Mouse (Mus musculus) megakaryocyte, embryonic 14.5 days (primary cell): ENCODE results near the gene Nrg4. TPM values are rescaled to one million over a fixed set of nuclear protein-coding genes. Genes with fewer than 3 reads are reported as not detected.
A peak's percentile ranks its signal among the peaks of the same experiment; 100 is the strongest.

ENCODE experiments used
- H3K27me3 ChIP-seq: replicated peaks from 2 replicates; pipeline ENCODE3; 2012; ENCODE audit warnings: inconsistent platforms
- H3K36me3 ChIP-seq: replicated peaks from 2 replicates; pipeline ENCODE3; 2012; ENCODE audit warnings: low read length, inconsistent platforms, mixed read lengths
- H3K4me1 ChIP-seq: 2 replicates; pipeline ENCODE4 v1.6.1; 2012; ENCODE audit warnings: inconsistent platforms
- H3K4me3 ChIP-seq: replicated peaks from 2 replicates; pipeline ENCODE3; 2012; ENCODE audit warnings: moderate library complexity, mild to moderate bottlenecking, inconsistent platforms
- H3K9me3 ChIP-seq: 2 replicates; pipeline ENCODE4 v1.6.1; 2012; ENCODE audit warnings: inconsistent platforms
- FLI1 ChIP-seq: IDR thresholded peaks from 2 replicates; pipeline ENCODE4 v1.6.1; 2012; ENCODE audit warnings: low read length, inconsistent platforms, mixed read lengths
- GATA1 ChIP-seq: IDR thresholded peaks from 3 replicates; pipeline ENCODE4 v1.6.1; 2012; ENCODE audit warnings: mixed read lengths, low read length, inconsistent platforms, borderline replicate concordance
- polyA plus RNA-seq: library from polyadenylated mRNA; stranded (reverse); fragments of >175 nt; gene quantifications from 2 replicates; pipeline ENCODE4 v1.2.3, GENCODE M21; 2012; ENCODE audit warnings: low replicate concordance; ENCODE audit not compliant: insufficient read depth

Gene Nrg4
- polyA plus RNA-seq: 0.26 TPM in 1 of 2 replicates, not detected in the other

- no peak for TF ChIP-seq GATA1
- no peak for TF ChIP-seq FLI1
- no peaks in the 10 kb centered on the region for H3K9me3 ChIP-seq
- H3K4me1 ChIP-seq: peaks cover 26% of the 10 kb centered on the region
- peak within 1 kb of the TSS; percentile 95 for H3K4me3 ChIP-seq
- H3K36me3 ChIP-seq: no peaks in the 10 kb centered on the region
- peaks cover 83% of the 10 kb centered on the region for H3K27me3 ChIP-seq
These were observed at the start of gene Nrg4, which contains the start of gene Tmem266 for GRCm38 (mm10) chr9:55326515-55327233. Gene Nrg4, minus strand, starts transcription at chr9:55326844. Gene Tmem266, plus strand, starts transcription at chr9:55326913.

- Histone ChIP-seq H3K27me3 (peaks cover 13% of the 10 kb centered on the region), H3K36me3 (no peaks in the 10 kb centered on the region), H3K4me3 (no peak overlapping the region), H3K9me3 (peaks cover 11% of the 10 kb centered on the region), H3K4me1 (no peaks in the 10 kb centered on the region)
- TF ChIP-seq GATA1: no peak
- no peak for TF ChIP-seq FLI1
These were observed 45.3 kb upstream of the Nrg4 start for GRCm38 (mm10) chr9:55371908-55372307.

- Histone ChIP-seq H3K36me3 (no peaks in the 10 kb centered on the region), H3K4me3 (no peak overlapping the region), H3K27me3 (peaks cover 11% of the 10 kb centered on the region), H3K9me3 (peaks cover 4% of the 10 kb centered on the region), H3K4me1 (no peaks in the 10 kb centered on the region)
- no peak for TF ChIP-seq FLI1
- TF ChIP-seq GATA1: no peak
These were observed 41.4 kb upstream of the Nrg4 start for GRCm38 (mm10) chr9:55368011-55368410.

- H3K4me1 ChIP-seq: no peaks in the 10 kb centered on the region
- no peaks in the 10 kb centered on the region for H3K9me3 ChIP-seq
- H3K27me3 ChIP-seq: peaks cover 22% of the 10 kb centered on the region
- TF ChIP-seq GATA1 (no peak), FLI1 (no peak)
- no peak overlapping the region for H3K4me3 ChIP-seq
- no peaks in the 10 kb centered on the region for H3K36me3 ChIP-seq
These were observed 37.1 kb upstream of the Nrg4 start for GRCm38 (mm10) chr9:55363707-55364106.

- H3K9me3 ChIP-seq: no peaks in the 10 kb centered on the region
- H3K27me3 ChIP-seq: peaks cover 24% of the 10 kb centered on the region
- TF ChIP-seq GATA1 (no peak), FLI1 (no peak)
- no peaks in the 10 kb centered on the region for H3K36me3 ChIP-seq
- H3K4me1 ChIP-seq: no peaks in the 10 kb centered on the region
- H3K4me3 ChIP-seq: no peak overlapping the region
These were observed 35.3 kb upstream of the Nrg4 start for GRCm38 (mm10) chr9:55361969-55362368.

- H3K36me3 ChIP-seq: no peaks in the 10 kb centered on the region
- TF ChIP-seq GATA1: no peak
- TF ChIP-seq FLI1: no peak
- H3K4me3 ChIP-seq: no peak overlapping the region
- no peaks in the 10 kb centered on the region for H3K9me3 ChIP-seq
- peaks cover 26% of the 10 kb centered on the region for H3K27me3 ChIP-seq
- H3K4me1 ChIP-seq: no peaks in the 10 kb centered on the region
These were observed 34.2 kb upstream of the Nrg4 start for GRCm38 (mm10) chr9:55360861-55361260.

- no peaks in the 10 kb centered on the region for H3K4me1 ChIP-seq
- no peak overlapping the region for H3K4me3 ChIP-seq
- no peaks in the 10 kb centered on the region for H3K9me3 ChIP-seq
- H3K36me3 ChIP-seq: no peaks in the 10 kb centered on the region
- TF ChIP-seq GATA1: no peak
- TF ChIP-seq FLI1: no peak
- H3K27me3 ChIP-seq: peaks cover 24% of the 10 kb centered on the region
These were observed 33.7 kb upstream of the Nrg4 start for GRCm38 (mm10) chr9:55360372-55360771.

- Histone ChIP-seq H3K9me3 (no peaks in the 10 kb centered on the region), H3K4me3 (no peak overlapping the region), H3K4me1 (no peaks in the 10 kb centered on the region), H3K36me3 (no peaks in the 10 kb centered on the region), H3K27me3 (peaks cover 26% of the 10 kb centered on the region)
- no peak for TF ChIP-seq GATA1
- no peak for TF ChIP-seq FLI1
These were observed 30.5 kb upstream of the Nrg4 start for GRCm38 (mm10) chr9:55357164-55357563.

- Histone ChIP-seq H3K4me3 (no peak overlapping the region), H3K4me1 (no peaks in the 10 kb centered on the region), H3K9me3 (no peaks in the 10 kb centered on the region), H3K27me3 (peaks cover 33% of the 10 kb centered on the region), H3K36me3 (no peaks in the 10 kb centered on the region)
- TF ChIP-seq GATA1 (no peak), FLI1 (no peak)
These were observed 28.7 kb upstream of the Nrg4 start for GRCm38 (mm10) chr9:55355270-55355834.

GRCm38 (mm10) chr9:55354686-55355085 lies 28.0 kb upstream of the Nrg4 start:
- H3K27me3 ChIP-seq: peaks cover 33% of the 10 kb centered on the region
- TF ChIP-seq FLI1 (no peak), GATA1 (no peak)
- no peaks in the 10 kb centered on the region for H3K36me3 ChIP-seq
- no peaks in the 10 kb centered on the region for H3K4me1 ChIP-seq
- no peak overlapping the region for H3K4me3 ChIP-seq
- H3K9me3 ChIP-seq: no peaks in the 10 kb centered on the region
